Mouse (Mus musculus) small intestine, adult 2 months (tissue): ENCODE results near the gene Laptm4a. TPM values are rescaled to one million over a fixed set of nuclear protein-coding genes. Genes with fewer than 3 reads are reported as not detected.

Experiments used
- H3K27ac ChIP-seq: fragments of 200-500 bp; 2 replicates; pipeline ENCODE4 v1.5.1; 2012; ENCODE audit warnings: low read depth, low read length, control low read depth, inconsistent platforms; ENCODE audit not compliant: insufficient read depth
- H3K27me3 ChIP-seq: fragments of 200-500 bp; 2 replicates; pipeline ENCODE4 v1.6.1; 2012; ENCODE audit warnings: mild to moderate bottlenecking, moderate library complexity, low read length, inconsistent platforms; ENCODE audit not compliant: control insufficient read depth, insufficient read depth
- H3K36me3 ChIP-seq: fragments of 200-500 bp; 2 replicates; pipeline ENCODE4 v1.6.1; 2012; ENCODE audit warnings: mild to moderate bottlenecking, low read length, control low read depth, inconsistent platforms; ENCODE audit not compliant: control insufficient read depth, insufficient read depth
- H3K4me1 ChIP-seq: fragments of 200-500 bp; 2 replicates; pipeline ENCODE4 v1.6.1; 2012; ENCODE audit warnings: low read length, inconsistent platforms, mixed read lengths; ENCODE audit not compliant: control insufficient read depth, insufficient read depth, insufficient read length
- H3K4me3 ChIP-seq: fragments of 200-500 bp; 2 replicates; pipeline ENCODE4 v1.5.1; 2012; ENCODE audit warnings: low read depth, mild to moderate bottlenecking, control low read depth, inconsistent platforms, low read length, moderate library complexity
- CTCF ChIP-seq: fragments of 200-500 bp; IDR thresholded peaks from 2 replicates; pipeline ENCODE4 v1.5.1; 2012; ENCODE audit warnings: low read depth, mild to moderate bottlenecking, control low read depth, inconsistent platforms, low read length, moderate library complexity, mixed read lengths; ENCODE audit not compliant: insufficient replicate concordance, insufficient read length; ENCODE audit errors: extremely low read depth
- POLR2A ChIP-seq: fragments of 200-500 bp; IDR thresholded peaks from 2 replicates; pipeline ENCODE4 v1.6.1; 2012; ENCODE audit warnings: low read depth, mild to moderate bottlenecking, control low read depth, inconsistent platforms, low read length, moderate library complexity
- WGBS: fragments of 180-500 bp; shearing (Covaris S2); methylation state at CpG from one replicate; pipeline ENCODE4 v1.1.7; 2018; 5-methylcytosine and 5-hydroxymethylcytosine counted together
- polyA plus RNA-seq: library from polyadenylated mRNA; depleted of rRNA; stranded (reverse); fragments of >200 nt; gene quantifications from 2 replicates; pipeline ENCODE4 v1.2.3, GENCODE M21; 2012

Gene Laptm4a
- polyA plus RNA-seq, 1 experiment, result 72.5 TPM

DNA sequence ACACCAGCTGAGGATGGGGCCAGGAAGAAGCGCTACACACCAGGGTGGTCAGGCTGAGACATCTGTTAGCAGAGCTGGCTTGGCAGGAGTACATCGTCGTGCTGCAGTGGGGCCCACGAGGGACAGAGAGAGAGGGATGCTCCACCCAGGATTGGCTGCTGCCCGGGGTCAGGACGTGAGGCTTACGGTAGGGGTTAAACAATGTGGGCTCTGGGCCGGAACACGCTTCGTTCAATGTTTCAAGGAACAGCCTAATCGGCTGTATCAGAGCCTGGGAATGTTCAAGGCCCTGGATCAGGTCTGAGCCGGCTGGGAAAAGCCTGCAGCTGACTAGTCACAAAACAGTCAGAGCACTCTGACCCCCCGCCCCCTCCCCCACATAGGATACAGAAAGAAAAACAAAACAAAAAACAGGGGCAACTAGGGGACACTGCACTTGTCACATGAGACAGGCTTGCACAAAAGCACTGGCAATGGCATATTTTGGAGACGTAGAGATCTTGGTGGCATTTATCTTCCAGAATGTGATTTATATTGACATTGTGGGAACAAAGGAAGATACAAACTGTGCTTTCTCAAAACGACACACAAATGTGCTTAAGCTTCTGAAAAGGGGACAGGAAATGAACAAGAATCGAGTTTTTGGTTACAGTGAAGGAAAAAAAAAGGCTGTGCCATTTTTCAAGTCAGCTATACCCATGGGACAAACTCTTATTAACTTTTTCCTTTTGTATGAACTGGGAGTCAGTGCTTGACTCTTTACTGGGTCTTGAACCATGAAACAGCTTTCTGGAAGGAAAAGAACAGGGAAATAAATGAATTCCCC, 8.4 kb upstream of the Laptm4a start:
- Histone ChIP-seq H3K4me1 (no peaks in the 10 kb centered on the region; the same call in 1 of the 2 replicates), H3K27me3 (no peaks in the 10 kb centered on the region), H3K4me3 (no peak overlapping the region), H3K27ac (peak overlapping the region; percentile 50), H3K36me3 (no peaks in the 10 kb centered on the region)
- TF ChIP-seq CTCF (no peak), POLR2A (no peak)
- WGBS, result 50% methylated on average over 16 of the region's 16 CpGs

DNA sequence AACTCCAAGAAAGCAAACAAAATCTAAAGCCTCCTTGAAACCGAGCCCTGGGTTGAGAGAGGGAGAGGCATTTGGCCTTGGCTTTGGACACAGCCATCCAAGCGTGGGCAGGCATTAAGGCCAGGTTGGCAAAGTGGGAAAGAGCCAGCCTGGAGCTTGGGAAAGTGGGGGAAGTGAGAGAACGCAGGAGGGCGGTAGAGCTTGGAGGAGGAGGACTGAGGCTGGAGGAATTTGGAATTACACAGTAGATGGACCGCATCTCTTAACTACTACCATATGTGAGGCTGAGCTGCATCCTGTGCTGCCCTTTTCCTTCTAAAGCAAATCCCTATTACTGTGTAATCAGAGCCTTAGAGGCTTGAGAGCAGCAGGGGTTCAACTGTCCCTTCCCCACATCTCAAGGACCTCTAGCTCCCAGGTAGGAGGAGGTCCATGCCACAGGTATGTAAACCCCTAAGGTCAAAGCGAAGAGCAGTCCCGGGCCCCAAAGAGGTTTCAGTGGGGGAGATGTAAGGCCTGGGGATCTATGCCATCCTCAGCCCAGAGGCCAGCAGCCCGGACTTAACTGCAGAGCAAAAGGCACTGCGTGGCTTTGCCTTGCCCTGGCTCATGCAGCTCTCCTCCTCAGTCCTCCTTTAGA, 7.6 kb upstream of the Laptm4a start:
- no peaks in the 10 kb centered on the region for H3K36me3 ChIP-seq
- TF ChIP-seq CTCF (no peak), POLR2A (no peak)
- WGBS, result 78% methylated on average over 9 of the region's 9 CpGs
- H3K27me3 ChIP-seq, result no peaks in the 10 kb centered on the region
- H3K4me3 ChIP-seq, result no peak overlapping the region
- no peaks in the 10 kb centered on the region; the same call in 1 of the 2 replicates for H3K4me1 ChIP-seq
- H3K27ac ChIP-seq, result no peak overlapping the region

DNA sequence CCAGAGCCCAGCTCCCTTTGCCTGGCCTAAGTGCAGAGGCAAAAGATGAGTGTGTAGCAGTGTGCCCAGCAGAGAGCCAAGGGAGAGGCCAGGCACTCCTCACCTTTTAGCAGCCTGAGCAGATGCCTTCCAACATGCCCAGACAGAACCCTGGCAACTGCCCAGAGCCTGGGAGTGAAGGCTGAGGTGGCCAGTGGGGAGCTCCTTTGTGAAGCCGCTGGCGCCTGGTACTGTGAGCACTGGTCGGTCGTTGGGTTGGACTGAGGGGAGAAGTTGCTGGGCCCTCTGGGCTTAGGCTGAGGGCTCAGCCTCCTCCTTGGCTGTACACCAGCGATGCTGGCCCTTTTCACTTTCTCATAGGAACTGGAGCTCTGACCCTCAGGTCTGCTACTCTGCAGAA, 5.1 kb upstream of the Laptm4a start:
- no peaks in the 10 kb centered on the region for H3K36me3 ChIP-seq
- H3K4me1 ChIP-seq, result no peaks in the 10 kb centered on the region; the same call in 1 of the 2 replicates
- H3K27ac ChIP-seq, result no peak overlapping the region
- H3K4me3 ChIP-seq, result no peak overlapping the region
- 73% methylated on average over 5 of the region's 5 CpGs for WGBS
- H3K27me3 ChIP-seq, result no peaks in the 10 kb centered on the region
- TF ChIP-seq CTCF (no peak), POLR2A (no peak)

DNA sequence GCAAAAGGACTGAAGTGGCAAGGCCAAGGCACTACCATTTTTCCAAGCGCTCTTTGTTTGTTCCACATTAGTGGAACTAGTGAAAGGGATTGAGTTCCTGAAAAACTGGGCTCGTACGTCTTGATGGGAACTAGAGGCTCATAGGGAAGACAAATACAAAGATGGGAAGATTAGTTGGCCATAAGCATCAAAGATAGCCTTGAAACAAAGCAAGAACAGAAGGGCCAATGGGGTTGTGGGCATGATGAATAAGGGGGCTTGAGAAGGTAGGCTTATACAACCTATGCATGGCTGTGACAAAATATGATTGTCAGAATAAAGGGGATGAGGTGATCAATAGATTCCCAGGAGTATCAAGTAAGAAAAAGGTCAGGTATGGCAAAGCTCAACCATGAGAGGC, 2.2 kb upstream of the Laptm4a start:
- Histone ChIP-seq H3K36me3 (no peaks in the 10 kb centered on the region), H3K4me1 (no peaks in the 10 kb centered on the region; the same call in 1 of the 2 replicates), H3K4me3 (no peak overlapping the region), H3K27ac (no peak overlapping the region), H3K27me3 (no peaks in the 10 kb centered on the region)
- TF ChIP-seq POLR2A, result no peak
- no peak for TF ChIP-seq CTCF
- WGBS, result 93% methylated on average over 3 of the region's 3 CpGs

DNA sequence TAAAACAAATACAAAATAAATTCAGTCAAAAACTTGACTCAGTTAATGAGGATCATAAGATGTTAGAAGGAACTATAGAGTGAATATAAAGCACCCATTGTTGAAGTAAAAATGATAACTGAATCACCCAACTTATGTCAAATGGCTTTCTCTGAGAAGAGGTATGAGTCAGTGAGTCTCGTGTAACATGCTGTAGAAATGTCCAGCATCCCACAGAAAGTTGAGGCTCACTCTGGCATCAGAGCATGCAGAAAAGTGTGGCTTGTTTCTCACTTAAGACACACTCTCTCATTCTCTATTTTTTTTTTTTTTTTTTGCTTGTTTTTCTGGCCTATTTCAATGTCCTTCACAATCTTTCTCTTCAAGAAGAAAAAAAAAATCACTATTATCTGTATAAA, 469 bp upstream of the Laptm4a start:
- Histone ChIP-seq H3K4me1 (peaks cover 2% of the 10 kb centered on the region; the same call in 1 of the 2 replicates), H3K4me3 (no peak overlapping the region), H3K27ac (no peak overlapping the region), H3K27me3 (no peaks in the 10 kb centered on the region), H3K36me3 (peaks cover 4% of the 10 kb centered on the region; the same call in 1 of the 2 replicates)
- no peak for TF ChIP-seq POLR2A
- no peak for TF ChIP-seq CTCF
- 8% methylated on average over 1 of the region's 1 CpGs for WGBS

DNA sequence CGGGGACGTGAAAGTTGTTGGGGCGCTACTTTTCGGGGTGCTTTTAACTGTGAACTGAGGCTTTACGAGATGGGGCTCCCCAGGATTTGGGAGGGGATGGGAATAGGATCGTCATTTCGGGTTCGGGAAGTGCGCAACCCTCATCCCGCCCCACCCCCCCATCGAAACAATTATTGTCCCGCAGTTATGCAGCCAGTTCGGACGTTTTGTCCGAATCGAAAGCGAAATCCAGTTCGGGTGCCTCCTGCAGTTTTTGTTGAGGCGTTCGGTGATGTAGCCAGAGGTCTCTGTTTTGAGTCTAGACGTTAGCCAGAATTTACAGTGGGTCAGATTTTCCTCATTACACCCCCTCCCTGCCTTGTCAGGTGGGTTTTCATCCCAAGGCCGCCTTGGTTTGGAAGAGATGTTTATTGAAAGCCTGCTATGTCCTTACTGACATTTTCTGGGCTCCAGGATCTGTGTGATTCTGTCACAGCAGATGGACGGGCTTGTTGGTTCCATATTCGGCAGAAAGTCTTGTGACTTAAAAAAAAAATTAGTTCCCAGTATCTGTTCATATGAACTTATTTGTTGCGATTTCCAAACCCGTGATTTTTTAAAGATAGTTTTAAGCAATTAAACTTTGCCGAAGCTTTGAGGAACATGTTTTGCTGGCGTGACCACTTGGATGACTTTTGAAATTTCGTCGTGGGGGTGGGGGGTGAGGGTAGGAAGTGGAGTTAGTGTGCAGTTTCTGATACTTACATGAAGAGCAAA, 1.1 kb downstream of the Laptm4a start:
- peak overlapping the region; percentile 89 for H3K4me3 ChIP-seq
- peaks cover 4% of the 10 kb centered on the region; the same call in 1 of the 2 replicates for H3K36me3 ChIP-seq
- TF ChIP-seq POLR2A, result no peak
- TF ChIP-seq CTCF, result no peak
- peaks cover 2% of the 10 kb centered on the region; the same call in 1 of the 2 replicates for H3K4me1 ChIP-seq
- H3K27me3 ChIP-seq, result no peaks in the 10 kb centered on the region
- WGBS, result under 1% methylated on average over 30 of the region's 30 CpGs
- H3K27ac ChIP-seq, result peak overlapping the region; percentile 98
